Mouse (Mus musculus) G1E (cell line): Measurements from ENCODE around the gene Pds5b.

Source experiments
- CTCF ChIP-seq: IDR thresholded peaks from 2 replicates; pipeline ENCODE4 v1.5.1; 2012; ENCODE audit warnings: low read depth, low read length, inconsistent platforms, mixed read lengths
- GATA1 ChIP-seq: IDR thresholded peaks from 2 replicates; pipeline ENCODE4 v1.6.1; 2012; ENCODE audit warnings: borderline replicate concordance, low read length, inconsistent platforms, mixed read lengths

- TF ChIP-seq CTCF (no peak), GATA1 (no peak)
Observed at GRCm38 (mm10) chr5:150641440-150641839, 32.1 kb upstream of the Pds5b start.
